Mouse (Mus musculus): Measurements from ENCODE around the gene Sun2.

Gene Sun2

GRCm38 (mm10) chr15:79764539-79765267, 22.4 kb upstream of the Sun2 start:
- TF ChIP-seq GATA4 (IDR thresholded peaks at IDR 0.05; ENCODE audit: insufficient replicate concordance, low read length) = no peak

- no peak for TF ChIP-seq GATA4 (IDR thresholded peaks at IDR 0.05; ENCODE audit: insufficient replicate concordance, low read length)
Observed at GRCm38 (mm10) chr15:79763601-79764246, 21.4 kb upstream of the Sun2 start.

GRCm38 (mm10) chr15:79763001-79763400, 20.7 kb upstream of the Sun2 start:
- TF ChIP-seq GATA4 (IDR thresholded peaks at IDR 0.05; ENCODE audit: insufficient replicate concordance, low read length) = no peak

- TF ChIP-seq GATA4 (IDR thresholded peaks at IDR 0.05; ENCODE audit: insufficient replicate concordance, low read length) = no peak
Observed at GRCm38 (mm10) chr15:79760956-79761355, 18.6 kb upstream of the Sun2 start.

- TF ChIP-seq GATA4 (IDR thresholded peaks at IDR 0.05; ENCODE audit: insufficient replicate concordance, low read length) = no peak
Observed at GRCm38 (mm10) chr15:79757118-79757517, 14.8 kb upstream of the Sun2 start.

GRCm38 (mm10) chr15:79755977-79756625, 13.8 kb upstream of the Sun2 start:
- no peak for TF ChIP-seq GATA4 (IDR thresholded peaks at IDR 0.05; ENCODE audit: insufficient replicate concordance, low read length)

GRCm38 (mm10) chr15:79755176-79755575, 12.8 kb upstream of the Sun2 start:
- TF ChIP-seq GATA4 (IDR thresholded peaks at IDR 0.05; ENCODE audit: insufficient replicate concordance, low read length) = no peak

- no peak for TF ChIP-seq GATA4 (IDR thresholded peaks at IDR 0.05; ENCODE audit: insufficient replicate concordance, low read length)
Observed at GRCm38 (mm10) chr15:79753873-79754272, 11.5 kb upstream of the Sun2 start.

- TF ChIP-seq GATA4 (IDR thresholded peaks at IDR 0.05; ENCODE audit: insufficient replicate concordance, low read length) = no peak
Observed at GRCm38 (mm10) chr15:79753420-79753752, 11.1 kb upstream of the Sun2 start.

- TF ChIP-seq GATA4 (IDR thresholded peaks at IDR 0.05; ENCODE audit: insufficient replicate concordance, low read length) = no peak
Observed at GRCm38 (mm10) chr15:79752742-79753419, 10.5 kb upstream of the Sun2 start.

- TF ChIP-seq GATA4 (IDR thresholded peaks at IDR 0.05; ENCODE audit: insufficient replicate concordance, low read length) = no peak
Observed at GRCm38 (mm10) chr15:79751772-79752171, 9.4 kb upstream of the Sun2 start.

GRCm38 (mm10) chr15:79750266-79750665, 7.9 kb upstream of the Sun2 start:
- no peak for TF ChIP-seq GATA4 (IDR thresholded peaks at IDR 0.05; ENCODE audit: insufficient replicate concordance, low read length)

- TF ChIP-seq GATA4 (IDR thresholded peaks at IDR 0.05; ENCODE audit: insufficient replicate concordance, low read length) = no peak
Observed at GRCm38 (mm10) chr15:79749162-79749561, 6.8 kb upstream of the Sun2 start.

GRCm38 (mm10) chr15:79747998-79748397, 5.7 kb upstream of the Sun2 start:
- no peak for TF ChIP-seq GATA4 (IDR thresholded peaks at IDR 0.05; ENCODE audit: insufficient replicate concordance, low read length)

GRCm38 (mm10) chr15:79745883-79746282, 3.5 kb upstream of the Sun2 start:
- no peak for TF ChIP-seq GATA4 (IDR thresholded peaks at IDR 0.05; ENCODE audit: insufficient replicate concordance, low read length)

- TF ChIP-seq GATA4 (IDR thresholded peaks at IDR 0.05; ENCODE audit: insufficient replicate concordance, low read length) = no peak
Observed at GRCm38 (mm10) chr15:79745312-79745711, 3.0 kb upstream of the Sun2 start.

Data from liver, adult (tissue).